Mouse (Mus musculus) right cerebral cortex, postnatal 25 days (tissue): ENCODE data around the gene Kat2b.
"Not testable (repeated sequence)": the region's sequence is repeated elsewhere in the genome, so short reads cannot be mapped to it uniquely, and the experiment has no call there.

Source experiments
- DNase-seq: peaks from one replicate; pipeline ENCODE4 v3.0.0; 2022

Gene Kat2b

DNA sequence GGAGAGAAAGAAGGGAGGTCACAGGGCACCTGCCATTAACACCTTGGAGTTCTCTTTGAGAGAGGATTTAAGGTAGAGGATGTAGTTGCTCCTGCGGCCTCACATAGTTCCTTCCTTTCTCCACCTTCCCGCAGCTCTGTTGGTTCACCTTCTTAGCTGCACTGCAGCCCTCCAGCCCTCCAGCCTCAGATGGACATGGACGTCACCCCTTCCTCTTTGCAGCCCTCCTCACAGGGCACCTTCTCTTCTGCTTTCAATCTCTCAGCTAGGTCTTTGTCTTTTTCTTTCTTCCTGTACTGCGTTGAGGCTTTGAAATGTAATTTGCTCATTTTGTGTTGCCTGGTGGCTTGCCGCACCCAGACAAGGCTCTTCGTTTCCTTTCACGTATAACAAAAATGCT, 39.4 kb downstream of the Kat2b start:
- not testable (repeated sequence) for DNase-seq

DNA sequence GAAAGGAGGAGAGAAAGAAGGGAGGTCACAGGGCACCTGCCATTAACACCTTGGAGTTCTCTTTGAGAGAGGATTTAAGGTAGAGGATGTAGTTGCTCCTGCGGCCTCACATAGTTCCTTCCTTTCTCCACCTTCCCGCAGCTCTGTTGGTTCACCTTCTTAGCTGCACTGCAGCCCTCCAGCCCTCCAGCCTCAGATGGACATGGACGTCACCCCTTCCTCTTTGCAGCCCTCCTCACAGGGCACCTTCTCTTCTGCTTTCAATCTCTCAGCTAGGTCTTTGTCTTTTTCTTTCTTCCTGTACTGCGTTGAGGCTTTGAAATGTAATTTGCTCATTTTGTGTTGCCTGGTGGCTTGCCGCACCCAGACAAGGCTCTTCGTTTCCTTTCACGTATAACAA, 42.3 kb downstream of the Kat2b start:
- DNase-seq, result not testable (repeated sequence)

DNA sequence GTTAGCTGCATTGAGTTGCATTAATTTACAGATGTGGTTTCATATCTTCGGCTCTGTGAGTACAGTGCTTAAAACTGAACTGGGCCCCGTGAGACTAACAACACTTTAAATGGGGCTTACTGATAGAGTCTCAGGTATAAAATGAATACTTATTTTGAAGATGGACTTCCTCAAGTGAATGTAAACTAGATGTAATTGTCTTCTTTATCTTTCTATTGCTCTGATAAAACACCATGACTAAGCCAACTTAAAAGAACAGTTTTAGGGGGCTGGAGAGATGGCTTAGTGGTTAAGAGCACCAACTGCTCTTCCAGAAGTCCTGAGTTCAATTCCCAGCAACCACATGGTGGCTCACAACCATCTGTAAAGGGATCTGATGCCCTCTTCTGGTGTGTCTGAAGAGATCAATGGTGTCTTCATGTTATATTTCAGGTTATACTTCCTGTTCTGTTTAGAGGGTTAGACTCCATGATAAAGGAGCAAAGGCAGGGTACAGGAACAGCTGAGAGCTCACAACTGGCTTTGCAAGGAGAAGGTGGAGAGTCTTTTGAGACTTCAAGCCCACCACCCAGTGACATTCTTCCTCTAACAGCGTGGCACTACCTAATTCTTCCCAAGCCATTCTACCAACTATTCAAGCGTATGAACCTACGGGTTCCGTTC, 50.8 kb downstream of the Kat2b start:
- no peak for DNase-seq

GRCm38 (mm10) chr17:53618369-53618768, 51.7 kb downstream of the Kat2b start:
- no peak for DNase-seq

- no peak for DNase-seq
These were observed 52.7 kb downstream of the Kat2b start for GRCm38 (mm10) chr17:53619391-53619790.

- no peak for DNase-seq
These were observed 54.0 kb downstream of the Kat2b start for GRCm38 (mm10) chr17:53620611-53621010.

GRCm38 (mm10) chr17:53622125-53622524, 55.5 kb downstream of the Kat2b start:
- DNase-seq, result no peak

- no peak for DNase-seq
These were observed 57.1 kb downstream of the Kat2b start for GRCm38 (mm10) chr17:53623762-53624161.

- no peak for DNase-seq
These were observed 59.5 kb downstream of the Kat2b start for GRCm38 (mm10) chr17:53626160-53626559.

- no peak for DNase-seq
These were observed 60.8 kb downstream of the Kat2b start for GRCm38 (mm10) chr17:53627497-53627896.

GRCm38 (mm10) chr17:53628131-53628530, 61.5 kb downstream of the Kat2b start:
- no peak for DNase-seq

- DNase-seq, result no peak
These were observed 64.7 kb downstream of the Kat2b start for GRCm38 (mm10) chr17:53631344-53631743.

DNA sequence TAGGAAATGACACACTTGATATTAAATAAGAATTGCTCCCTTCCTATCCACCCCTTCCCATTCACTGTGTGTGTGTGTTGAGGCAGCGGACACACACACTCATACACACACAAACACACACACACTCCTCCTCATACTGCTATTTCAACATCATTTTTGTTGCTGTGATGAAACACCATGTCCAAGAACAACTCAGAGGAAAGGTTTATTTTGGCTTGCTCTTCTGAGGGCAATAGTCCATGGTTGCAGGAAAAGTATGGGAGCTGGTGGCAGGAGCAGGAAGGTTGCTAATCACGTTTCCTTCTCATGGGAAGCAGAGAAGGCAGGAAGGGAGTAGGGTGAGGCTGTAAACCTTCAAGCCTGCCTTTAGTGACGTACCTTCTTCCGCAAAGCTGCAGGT, 76.7 kb downstream of the Kat2b start:
- no peak for DNase-seq

GRCm38 (mm10) chr17:53650251-53650661, 83.6 kb downstream of the Kat2b start:
- DNase-seq, result no peak

DNA sequence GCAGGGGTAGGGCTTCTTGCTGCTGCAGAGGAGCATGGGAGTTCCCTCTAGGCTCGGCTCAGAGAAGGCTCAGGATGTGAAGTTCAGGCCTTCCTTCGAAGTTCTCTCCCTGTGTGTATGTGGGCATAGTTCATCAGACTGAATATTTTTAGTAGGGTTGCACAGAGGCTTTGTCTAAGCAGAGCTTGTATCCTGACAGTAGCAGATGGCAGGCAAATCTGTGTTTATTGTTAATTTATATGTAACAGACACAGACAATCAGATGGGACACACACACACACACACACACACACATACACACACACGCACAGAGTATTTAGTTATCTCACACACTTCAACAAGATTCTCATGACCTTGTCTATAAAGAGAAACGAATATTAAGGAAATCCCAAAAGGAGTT, 87.9 kb downstream of the Kat2b start:
- no peak for DNase-seq

DNA sequence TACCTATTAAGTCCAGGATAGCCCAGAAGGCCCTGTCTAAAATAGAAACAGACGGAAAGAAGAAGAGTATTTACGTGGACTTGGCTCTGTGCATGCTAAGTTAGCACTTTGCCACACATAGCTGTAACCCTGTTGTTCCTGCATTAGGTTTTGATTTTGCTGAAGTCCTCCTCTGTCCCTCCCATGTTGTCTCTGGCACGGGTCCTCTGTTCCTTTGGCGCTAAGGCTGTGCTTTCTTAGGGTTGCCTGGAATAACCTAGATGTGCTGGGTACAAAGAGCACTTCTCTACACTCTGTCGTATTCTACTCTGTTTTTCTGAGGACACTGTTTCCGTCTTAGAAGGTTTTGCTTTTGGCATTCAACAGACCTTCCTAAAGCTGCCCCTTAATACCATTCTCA, 88.4 kb downstream of the Kat2b start:
- no peak for DNase-seq

DNA sequence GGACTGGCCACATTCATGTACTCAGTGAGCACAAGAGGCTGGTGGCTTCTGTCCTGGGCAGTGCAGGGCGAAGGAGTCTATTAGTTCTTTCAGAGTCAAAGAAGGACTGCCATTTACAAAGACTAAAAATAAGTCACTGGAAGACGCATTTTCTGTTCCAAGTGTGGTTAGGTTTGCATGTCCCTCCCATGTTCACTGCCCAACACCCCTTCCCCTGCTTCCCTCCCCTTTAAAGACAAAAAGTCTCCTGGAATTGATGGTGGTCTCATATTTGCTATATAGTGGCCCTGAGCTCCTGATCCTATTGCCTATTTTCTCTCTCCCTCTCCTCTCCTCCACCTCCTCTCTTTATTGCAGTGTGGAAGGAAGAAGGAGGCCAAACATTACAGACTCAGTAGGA, 89.3 kb downstream of the Kat2b start:
- DNase-seq, result no peak

DNA sequence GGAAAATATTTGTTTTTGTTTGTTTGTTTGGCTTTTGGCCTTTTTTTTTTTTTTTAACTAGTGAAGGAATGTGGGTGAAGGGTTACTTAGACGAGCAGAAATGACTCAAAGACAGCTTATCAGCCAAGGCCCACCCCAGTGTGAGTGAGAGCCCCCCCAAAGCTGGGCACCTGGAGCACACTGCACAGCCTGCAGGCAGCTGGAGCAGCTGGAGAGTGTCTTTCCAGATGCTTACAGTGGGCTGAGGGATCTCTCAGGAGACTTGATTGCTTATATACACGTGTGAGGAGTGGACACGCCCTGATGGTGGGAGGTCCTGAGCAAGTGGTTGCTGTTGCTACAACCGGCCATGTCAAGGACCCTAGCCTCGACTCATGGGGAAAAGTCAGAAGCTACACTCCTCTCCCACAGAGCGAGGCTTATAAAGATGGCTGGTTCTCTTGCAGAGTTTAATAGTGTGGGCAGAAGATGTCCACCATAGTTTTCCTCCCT, 89.8 kb downstream of the Kat2b start:
- no peak for DNase-seq

- not testable (repeated sequence) for DNase-seq
These were observed 90.7 kb downstream of the Kat2b start for GRCm38 (mm10) chr17:53657391-53657790.

- DNase-seq, result no peak
These were observed 92.0 kb downstream of the Kat2b start for GRCm38 (mm10) chr17:53658668-53659067.

- no peak for DNase-seq
These were observed 92.6 kb downstream of the Kat2b start for GRCm38 (mm10) chr17:53659230-53659629.

- DNase-seq, result peak; percentile 26
These were observed 93.1 kb downstream of the Kat2b start for GRCm38 (mm10) chr17:53659738-53660137.

GRCm38 (mm10) chr17:53661056-53661840, 94.6 kb downstream of the Kat2b start:
- no peak for DNase-seq

DNA sequence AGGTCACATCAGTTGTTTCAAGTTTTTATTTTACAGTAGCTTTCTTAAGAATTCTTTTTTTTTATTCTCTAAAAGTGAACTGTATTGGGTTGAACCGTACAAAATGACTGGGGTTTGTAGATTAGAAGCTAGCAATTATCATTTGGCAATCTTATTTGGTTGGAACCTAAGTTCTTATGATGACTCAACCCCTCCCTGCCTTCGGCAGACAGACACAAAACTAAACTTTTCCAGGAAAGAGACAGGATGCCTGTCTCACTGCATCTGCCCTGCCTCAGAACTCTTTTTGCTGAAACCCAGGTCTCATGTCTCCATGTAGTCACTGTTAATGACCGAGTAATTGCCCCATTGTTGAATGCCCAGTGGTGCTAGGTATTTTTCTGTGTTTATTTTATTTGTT, 97.6 kb downstream of the Kat2b start:
- no peak for DNase-seq
